Mouse (Mus musculus): Measurements from ENCODE around the gene Tma7. TPM values are rescaled to one million over a fixed set of nuclear protein-coding genes. Genes with fewer than 3 reads are reported as not detected.

The Tma7 gene
- polyA plus RNA-seq (2015; fragmentation: Nextera tagmentation; extraction: Ambion mirVana): 249 and 328 TPM in 2 replicates

- Histone ChIP-seq H3K4me2 (peak within 1 kb of the TSS; percentile 73), H3K27ac (replicated peaks) (peak within 1 kb of the TSS; percentile 81), H3K9ac (peak within 1 kb of the TSS; percentile 87), H3K4me1 (replicated peaks) (peaks cover 29% of the 10 kb centered on the region), H3K27me3 (no peaks in the 10 kb centered on the region), H3K36me3 (replicated peaks) (peaks cover 27% of the 10 kb centered on the region), H3K9me3 (replicated peaks) (no peaks in the 10 kb centered on the region), H3K4me3 (replicated peaks) (peak within 1 kb of the TSS; percentile 88)
- peak; percentile 99 for ATAC-seq (ENCODE audit: insufficient read depth)
- WGBS (ENCODE audit: insufficient replicate concordance): under 1% methylated on average over 37 of the region's 37 CpGs
Observed at GRCm38 (mm10) chr9:109082124-109082800, at the start of gene Tma7, which contains the start of gene Ccdc51. Gene Tma7 (minus strand): TSS chr9:109082587. Gene Ccdc51 (plus strand): TSS chr9:109082493.

- H3K36me3 ChIP-seq (replicated peaks): no peaks in the 10 kb centered on the region
- H3K9ac ChIP-seq: no peak overlapping the region
- no peak for ATAC-seq (ENCODE audit: insufficient read depth)
- H3K4me3 ChIP-seq (replicated peaks): no peak overlapping the region
- no peak overlapping the region for H3K27ac ChIP-seq (replicated peaks)
- H3K9me3 ChIP-seq (replicated peaks): no peaks in the 10 kb centered on the region
- H3K4me2 ChIP-seq: no peak overlapping the region
- 66% methylated on average over 5 of the region's 5 CpGs for WGBS (ENCODE audit: insufficient replicate concordance)
- H3K4me1 ChIP-seq (replicated peaks): 0 out of 2 replicates have a peak, but pooled peaks cover 3% of the 10 kb centered on the region
- no peaks in the 10 kb centered on the region for H3K27me3 ChIP-seq
Observed at GRCm38 (mm10) chr9:109130076-109130475, 47.7 kb upstream of the Tma7 start.

GRCm38 (mm10) chr9:109128211-109128610 lies 45.8 kb upstream of the Tma7 start:
- Histone ChIP-seq H3K4me3 (replicated peaks) (no peak overlapping the region), H3K9me3 (replicated peaks) (no peaks in the 10 kb centered on the region), H3K36me3 (replicated peaks) (no peaks in the 10 kb centered on the region), H3K27me3 (no peaks in the 10 kb centered on the region), H3K9ac (no peak overlapping the region), H3K4me1 (replicated peaks) (0 out of 2 replicates have a peak, but pooled peaks cover 3% of the 10 kb centered on the region), H3K4me2 (no peak overlapping the region), H3K27ac (replicated peaks) (no peak overlapping the region)
- no peak for ATAC-seq (ENCODE audit: insufficient read depth)
- WGBS (ENCODE audit: insufficient replicate concordance): 28% methylated on average over 3 of the region's 3 CpGs

- Histone ChIP-seq H3K9me3 (replicated peaks) (no peaks in the 10 kb centered on the region), H3K36me3 (replicated peaks) (no peaks in the 10 kb centered on the region), H3K27me3 (no peaks in the 10 kb centered on the region), H3K27ac (replicated peaks) (no peak overlapping the region), H3K9ac (no peak overlapping the region), H3K4me3 (replicated peaks) (no peak overlapping the region), H3K4me1 (replicated peaks) (0 out of 2 replicates have a peak, but pooled peaks cover 3% of the 10 kb centered on the region), H3K4me2 (no peak overlapping the region)
- no peak for ATAC-seq (ENCODE audit: insufficient read depth)
- WGBS (ENCODE audit: insufficient replicate concordance): 62% methylated on average over 4 of the region's 4 CpGs
Observed at GRCm38 (mm10) chr9:109127076-109127475, 44.7 kb upstream of the Tma7 start.

GRCm38 (mm10) chr9:109125481-109125880 lies 43.1 kb upstream of the Tma7 start:
- Histone ChIP-seq H3K4me1 (replicated peaks) (0 out of 2 replicates have a peak, but pooled peaks cover 3% of the 10 kb centered on the region), H3K27ac (replicated peaks) (no peak overlapping the region), H3K9me3 (replicated peaks) (no peaks in the 10 kb centered on the region), H3K4me2 (no peak overlapping the region), H3K27me3 (no peaks in the 10 kb centered on the region), H3K36me3 (replicated peaks) (no peaks in the 10 kb centered on the region), H3K9ac (no peak overlapping the region), H3K4me3 (replicated peaks) (no peak overlapping the region)
- 52% methylated on average over 3 of the region's 3 CpGs for WGBS (ENCODE audit: insufficient replicate concordance)
- no peak for ATAC-seq (ENCODE audit: insufficient read depth)

GRCm38 (mm10) chr9:109125043-109125442 lies 42.7 kb upstream of the Tma7 start:
- H3K9me3 ChIP-seq (replicated peaks): no peaks in the 10 kb centered on the region
- no peaks in the 10 kb centered on the region for H3K27me3 ChIP-seq
- 35% methylated on average over 2 of the region's 2 CpGs for WGBS (ENCODE audit: insufficient replicate concordance)
- H3K4me3 ChIP-seq (replicated peaks): no peak overlapping the region
- no peaks in the 10 kb centered on the region for H3K36me3 ChIP-seq (replicated peaks)
- ATAC-seq (ENCODE audit: insufficient read depth): no peak
- no peak overlapping the region for H3K4me2 ChIP-seq
- H3K4me1 ChIP-seq (replicated peaks): 0 out of 2 replicates have a peak, but pooled peaks cover 3% of the 10 kb centered on the region
- no peak overlapping the region for H3K27ac ChIP-seq (replicated peaks)
- H3K9ac ChIP-seq: no peak overlapping the region

GRCm38 (mm10) chr9:109124164-109124563 lies 41.8 kb upstream of the Tma7 start:
- H3K27ac ChIP-seq (replicated peaks): no peak overlapping the region
- no peak overlapping the region for H3K9ac ChIP-seq
- no peaks in the 10 kb centered on the region for H3K9me3 ChIP-seq (replicated peaks)
- H3K4me1 ChIP-seq (replicated peaks): 0 out of 2 replicates have a peak, but pooled peaks cover 3% of the 10 kb centered on the region
- no peaks in the 10 kb centered on the region for H3K27me3 ChIP-seq
- WGBS (ENCODE audit: insufficient replicate concordance): 67% methylated on average over 3 of the region's 3 CpGs
- H3K4me2 ChIP-seq: no peak overlapping the region
- no peak overlapping the region for H3K4me3 ChIP-seq (replicated peaks)
- ATAC-seq (ENCODE audit: insufficient read depth): no peak
- no peaks in the 10 kb centered on the region for H3K36me3 ChIP-seq (replicated peaks)

- ATAC-seq (ENCODE audit: insufficient read depth): no peak
- no peak overlapping the region for H3K9ac ChIP-seq
- WGBS (ENCODE audit: insufficient replicate concordance): 36% methylated on average over 6 of the region's 6 CpGs
Observed at GRCm38 (mm10) chr9:109123266-109123665, 40.9 kb upstream of the Tma7 start.

GRCm38 (mm10) chr9:109122553-109123085 lies 40.2 kb upstream of the Tma7 start:
- Histone ChIP-seq H3K27ac (replicated peaks) (no peak overlapping the region), H3K9me3 (replicated peaks) (no peaks in the 10 kb centered on the region), H3K4me1 (replicated peaks) (0 out of 2 replicates have a peak, but pooled peaks cover 7% of the 10 kb centered on the region), H3K4me2 (no peak overlapping the region), H3K27me3 (no peaks in the 10 kb centered on the region), H3K36me3 (replicated peaks) (no peaks in the 10 kb centered on the region), H3K9ac (no peak overlapping the region), H3K4me3 (replicated peaks) (no peak overlapping the region)
- no peak for ATAC-seq (ENCODE audit: insufficient read depth)
- 40% methylated on average over 2 of the region's 2 CpGs for WGBS (ENCODE audit: insufficient replicate concordance)

More at GRCm38 (mm10) chr9:109123266-109123665, 40.9 kb upstream of the Tma7 start:
- H3K27me3 ChIP-seq: no peaks in the 10 kb centered on the region
- no peak overlapping the region for H3K4me3 ChIP-seq (replicated peaks)
- 0 out of 2 replicates have a peak, but pooled peaks cover 3% of the 10 kb centered on the region for H3K4me1 ChIP-seq (replicated peaks)
- H3K36me3 ChIP-seq (replicated peaks): no peaks in the 10 kb centered on the region
- H3K9me3 ChIP-seq (replicated peaks): no peaks in the 10 kb centered on the region
- H3K27ac ChIP-seq (replicated peaks): no peak overlapping the region
- no peak overlapping the region for H3K4me2 ChIP-seq

- H3K9me3 ChIP-seq (replicated peaks): no peaks in the 10 kb centered on the region
- WGBS (ENCODE audit: insufficient replicate concordance): 71% methylated on average over 6 of the region's 6 CpGs
- H3K4me2 ChIP-seq: no peak overlapping the region
- H3K4me3 ChIP-seq (replicated peaks): no peak overlapping the region
- 0 out of 2 replicates have a peak, but pooled peaks cover 4% of the 10 kb centered on the region for H3K4me1 ChIP-seq (replicated peaks)
- H3K27me3 ChIP-seq: no peaks in the 10 kb centered on the region
- ATAC-seq (ENCODE audit: insufficient read depth): no peak
- H3K36me3 ChIP-seq (replicated peaks): 0 out of 2 replicates have a peak, but pooled peaks cover 3% of the 10 kb centered on the region
- no peak overlapping the region for H3K9ac ChIP-seq
- no peak overlapping the region for H3K27ac ChIP-seq (replicated peaks)
Observed at GRCm38 (mm10) chr9:109120956-109121355, 38.6 kb upstream of the Tma7 start.

- no peaks in the 10 kb centered on the region for H3K27me3 ChIP-seq
- no peak overlapping the region for H3K9ac ChIP-seq
- no peak overlapping the region for H3K27ac ChIP-seq (replicated peaks)
- H3K4me2 ChIP-seq: no peak overlapping the region
- no peaks in the 10 kb centered on the region for H3K9me3 ChIP-seq (replicated peaks)
- 75% methylated on average over 9 of the region's 9 CpGs for WGBS (ENCODE audit: insufficient replicate concordance)
- no peak overlapping the region for H3K4me3 ChIP-seq (replicated peaks)
- 0 out of 2 replicates have a peak, but pooled peaks cover 8% of the 10 kb centered on the region for H3K36me3 ChIP-seq (replicated peaks)
- 0 out of 2 replicates have a peak, but pooled peaks cover 4% of the 10 kb centered on the region for H3K4me1 ChIP-seq (replicated peaks)
- no peak for ATAC-seq (ENCODE audit: insufficient read depth)
Observed at GRCm38 (mm10) chr9:109119571-109119970, 37.2 kb upstream of the Tma7 start.

Measured in liver, embryonic 15.5 days (tissue).